Mouse (Mus musculus) neutrophil, adult 5-6 weeks (primary cell): ENCODE results near the gene Calm4. TPM values are rescaled to one million over a fixed set of nuclear protein-coding genes. Genes with fewer than 3 reads are reported as not detected.

ENCODE experiments used
- total RNA-seq: library from RNA; stranded (forward); fragments of 200-1000 nt; gene quantifications from 2 replicates; pipeline ENCODE4 v1.2.3, GENCODE M21; 2017

Calm4 gene
- total RNA-seq, 1 experiment from 2014 or later = not detected

Other genes starting within 250 kb of the Calm4 start
- 82.4 and 83.3 TPM in 2 replicates for gene Fam208b, start 226.6 kb upstream of the Calm4 start, total RNA-seq
- gene Asb13, start 203.7 kb upstream of the Calm4 start, total RNA-seq = 48.0 and 49.1 TPM in 2 replicates
- 14.0 and 15.9 TPM in 2 replicates for gene Calml3, start 33.4 kb upstream of the Calm4 start, total RNA-seq
- gene Calm5, start 16.4 kb downstream of the Calm4 start, total RNA-seq = not detected in 2 replicates
- gene Net1, start 80.5 kb downstream of the Calm4 start, total RNA-seq = 32.8 and 40.9 TPM in 2 replicates
- not detected in 2 replicates for gene Tubal3, start 80.5 kb downstream of the Calm4 start, total RNA-seq
- gene Ucn3, start 107.6 kb downstream of the Calm4 start, total RNA-seq = not detected in 2 replicates
- not detected in 2 replicates for gene Akr1c14, start 211.3 kb downstream of the Calm4 start, total RNA-seq